Mouse (Mus musculus) megakaryocyte, embryonic 14.5 days (primary cell): ENCODE data around the gene Cnbd2.

Source experiments
- FLI1 ChIP-seq: IDR thresholded peaks from 2 replicates; pipeline ENCODE4 v1.6.1; 2012; ENCODE audit warnings: low read length, inconsistent platforms, mixed read lengths
- GATA1 ChIP-seq: IDR thresholded peaks from 3 replicates; pipeline ENCODE4 v1.6.1; 2012; ENCODE audit warnings: mixed read lengths, low read length, inconsistent platforms, borderline replicate concordance

DNA sequence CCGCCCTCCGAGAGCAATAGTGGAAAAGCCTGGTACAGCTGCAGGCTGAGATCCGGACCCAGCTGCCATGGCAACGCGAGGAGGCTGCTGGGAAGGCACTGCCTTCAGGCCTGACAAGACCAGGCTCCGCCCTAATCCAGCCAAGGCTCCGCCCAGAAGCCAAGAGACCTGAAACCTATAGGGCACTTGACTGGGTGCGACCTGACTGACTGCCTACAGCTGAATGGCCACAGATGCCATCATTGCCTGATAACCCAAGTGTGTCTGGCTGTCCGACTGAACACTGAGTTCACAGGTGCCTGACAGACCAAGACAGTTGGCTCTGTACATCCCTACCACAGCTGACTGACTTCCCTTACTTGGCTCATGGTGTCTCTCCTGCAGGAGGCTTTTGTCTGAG lies 89.2 kb downstream of the Cnbd2 start:
- TF ChIP-seq GATA1 (no peak), FLI1 (no peak)
